Mouse (Mus musculus) ovary, adult 18-20 months (tissue): ENCODE data around the gene Shank1.

Source experiments
- DNase-seq: peaks from one replicate; pipeline ENCODE4 v3.0.0; 2022; ENCODE audit warnings: low spot score, mixed read lengths

Gene Shank1

GRCm38 (mm10) chr7:44341119-44341518 is 31.1 kb downstream of the Shank1 start:
- DNase-seq, result no peak

GRCm38 (mm10) chr7:44341714-44342113 is 31.7 kb downstream of the Shank1 start:
- no peak for DNase-seq

GRCm38 (mm10) chr7:44343459-44344015 is 33.5 kb downstream of the Shank1 start:
- DNase-seq, result no peak

GRCm38 (mm10) chr7:44344622-44345021 is 34.6 kb downstream of the Shank1 start:
- DNase-seq, result no peak

- DNase-seq, result no peak
These were observed 39.0 kb downstream of the Shank1 start for GRCm38 (mm10) chr7:44349043-44349442.

GRCm38 (mm10) chr7:44350957-44351711 is 41.1 kb downstream of the Shank1 start:
- DNase-seq, result peak; percentile 57

- no peak for DNase-seq
These were observed 42.1 kb downstream of the Shank1 start for GRCm38 (mm10) chr7:44351881-44352749.

GRCm38 (mm10) chr7:44352750-44353600 is 42.9 kb downstream of the Shank1 start:
- no peak for DNase-seq

GRCm38 (mm10) chr7:44353601-44354340 is 43.7 kb downstream of the Shank1 start:
- DNase-seq, result no peak

- DNase-seq, result no peak
These were observed 45.4 kb downstream of the Shank1 start for GRCm38 (mm10) chr7:44355411-44355810.

- DNase-seq, result no peak
These were observed 46.8 kb downstream of the Shank1 start for GRCm38 (mm10) chr7:44356590-44357481.

GRCm38 (mm10) chr7:44357531-44357930 is 47.5 kb downstream of the Shank1 start:
- DNase-seq, result no peak

- DNase-seq, result no peak
These were observed 48.0 kb downstream of the Shank1 start for GRCm38 (mm10) chr7:44358012-44358411.

GRCm38 (mm10) chr7:44358886-44359654 is 49.0 kb downstream of the Shank1 start:
- DNase-seq, result no peak

- peak; percentile 82 for DNase-seq
These were observed 50.0 kb downstream of the Shank1 start for GRCm38 (mm10) chr7:44359908-44360672.

- no peak for DNase-seq
These were observed 50.8 kb downstream of the Shank1 start for GRCm38 (mm10) chr7:44360792-44361301.

GRCm38 (mm10) chr7:44372678-44373077 is 62.6 kb downstream of the Shank1 start:
- no peak for DNase-seq

- no peak for DNase-seq
These were observed 63.4 kb downstream of the Shank1 start for GRCm38 (mm10) chr7:44373460-44373859.
